Mouse (Mus musculus) neutrophil, adult 83 days (primary cell): ENCODE measurements around the gene Gm21913. TPM values are rescaled to one million over a fixed set of nuclear protein-coding genes. Genes with fewer than 3 reads are reported as not detected.

Experiments
- total RNA-seq, 2 experiments: library from RNA; stranded (reverse); gene quantifications; one replicate each; pipeline ENCODE4 v1.2.4; 2023

The Gm21913 gene
- not detected for total RNA-seq

GRCm38 (mm10) chrY:74623596-74623995 is at the start of gene Gm21913:
Gene Gm21913, plus strand, starts transcription at chrY:74623896.

Other genes with a start within 250 kb of the Gm21913 start
- not detected for gene Gm29110, start 153.4 kb upstream of the Gm21913 start, total RNA-seq